Mouse (Mus musculus) liver, embryonic 16.5 days (tissue): ENCODE data around the gene Dis3l2. TPM values are rescaled to one million over a fixed set of nuclear protein-coding genes. Genes with fewer than 3 reads are reported as not detected.

Experiments
- ATAC-seq: fragments of 200-750 bp; cut with Nextera tagmentation; 2 replicates; pipeline ENCODE4 v1.8.0; 2017; ENCODE audit warnings: low read depth, mild to moderate bottlenecking, moderate number of reproducible peaks, moderate library complexity
- H3K27ac ChIP-seq: fragments of 300-500 bp; sonication (generic); 2 replicates; pipeline ENCODE4 v1.5.1; 2014; ENCODE audit warnings: mild to moderate bottlenecking, low read length
- H3K27me3 ChIP-seq: fragments of 300-500 bp; sonication (generic); 2 replicates; pipeline ENCODE4 v1.6.1; 2014; ENCODE audit warnings: low read depth, low read length, mixed read lengths; ENCODE audit not compliant: control insufficient read depth, insufficient read depth
- H3K36me3 ChIP-seq: fragments of 300-500 bp; sonication (generic); 2 replicates; pipeline ENCODE4 v1.6.1; 2014; ENCODE audit warnings: mild to moderate bottlenecking; ENCODE audit not compliant: control insufficient read depth, insufficient read depth
- H3K4me1 ChIP-seq: fragments of 300-500 bp; sonication (generic); 2 replicates; pipeline ENCODE4 v1.6.1; 2014; ENCODE audit warnings: low read depth, low read length, mixed read lengths; ENCODE audit not compliant: control insufficient read depth
- H3K4me2 ChIP-seq: fragments of 300-500 bp; sonication (generic); 2 replicates; pipeline ENCODE4 v1.6.1; 2014; ENCODE audit warnings: low read depth, low read length, mixed read lengths
- H3K4me3 ChIP-seq: fragments of 300-500 bp; sonication (generic); 2 replicates; pipeline ENCODE4 v1.5.1; 2014; ENCODE audit warnings: low read depth, mild to moderate bottlenecking, low read length
- H3K9ac ChIP-seq: fragments of 300-500 bp; sonication (generic); 2 replicates; pipeline ENCODE4 v1.6.1; 2014; ENCODE audit warnings: low read depth, low read length
- H3K9me3 ChIP-seq: fragments of 300-500 bp; sonication (generic); replicated peaks from 2 replicates; pipeline ENCODE4 v1.6.1; 2016; ENCODE audit warnings: low read length; ENCODE audit not compliant: control insufficient read depth
- WGBS: fragments of 180-500 bp; shearing (Covaris S2); extraction: QIAGEN DNeasy Blood & Tissue Kit; methylation state at CpG from one replicate; pipeline ENCODE4 v1.1.7; 2014; ENCODE audit not compliant: insufficient replicate concordance; 5-methylcytosine and 5-hydroxymethylcytosine counted together
- polyA plus RNA-seq: library from polyadenylated mRNA; unstranded; fragments of >200 nt; fragmentation: Nextera tagmentation; extraction: Ambion mirVana; gene quantifications from 2 replicates; pipeline ENCODE4 v1.2.1, GENCODE M21; 2015

Gene Dis3l2
- polyA plus RNA-seq, 1 experiment from 2014 or later = 9.2 TPM

DNA sequence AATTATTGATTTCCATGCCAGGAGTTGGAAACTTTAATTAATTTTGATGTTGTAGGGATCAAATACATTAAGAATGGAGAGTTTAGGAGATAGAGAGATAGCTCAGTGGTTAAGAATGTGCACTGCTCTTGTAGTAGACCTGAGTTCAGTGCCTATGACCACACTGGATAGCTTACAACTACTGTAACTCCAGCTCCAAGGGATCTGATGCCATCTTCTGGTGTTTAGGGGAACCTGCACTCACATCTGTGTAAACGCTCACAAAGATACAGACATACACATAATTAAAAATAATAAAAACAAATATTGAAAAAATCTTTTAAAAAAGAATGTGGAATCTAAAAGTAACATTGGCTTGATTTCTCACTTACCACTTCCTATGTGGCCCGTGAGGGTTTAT lies 211.1 kb downstream of the Dis3l2 start:
- ATAC-seq = no peak

DNA sequence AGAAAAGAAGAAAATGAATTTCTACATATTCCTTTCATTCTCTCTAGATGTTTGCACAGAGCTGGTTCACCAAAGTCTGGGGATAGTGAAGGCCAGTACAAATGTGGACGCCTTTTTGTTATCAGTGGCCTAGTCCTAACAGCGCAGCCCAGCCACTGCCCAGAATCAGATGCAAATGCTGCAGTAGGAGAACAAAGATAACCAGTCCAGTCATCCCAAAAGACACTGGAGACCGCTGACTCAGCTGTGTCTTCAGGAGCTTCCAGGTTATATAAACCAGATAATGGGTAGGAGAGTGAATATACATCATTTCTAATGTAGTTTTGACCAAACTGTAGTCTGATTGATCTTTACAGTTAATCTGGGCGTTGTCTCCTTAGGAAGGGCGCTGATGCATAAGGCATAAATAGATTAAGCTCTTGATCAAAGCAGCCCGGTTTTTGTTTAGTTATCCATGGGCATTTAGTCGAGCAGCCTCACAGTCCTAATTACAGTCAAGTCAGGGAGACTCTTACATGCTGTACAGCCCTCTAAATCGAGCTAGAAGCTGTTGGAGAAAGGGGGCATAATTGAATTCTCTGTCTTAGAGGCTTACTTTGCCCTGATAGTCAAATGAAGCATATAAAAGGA lies 212.9 kb downstream of the Dis3l2 start:
- no peak overlapping the region for H3K9ac ChIP-seq

More for the DNA sequence above, 211.1 kb downstream of the Dis3l2 start:
- no peak overlapping the region for H3K27ac ChIP-seq
- no peak overlapping the region for H3K4me2 ChIP-seq
- no peak overlapping the region for H3K9ac ChIP-seq
- H3K36me3 ChIP-seq = no peaks in the 10 kb centered on the region
- H3K4me1 ChIP-seq = peaks cover 10% of the 10 kb centered on the region
- H3K4me3 ChIP-seq = no peak overlapping the region
- no peaks in the 10 kb centered on the region for H3K9me3 ChIP-seq
- 87% methylated on average over 2 of the region's 2 CpGs for WGBS
- H3K27me3 ChIP-seq = no peaks in the 10 kb centered on the region

DNA sequence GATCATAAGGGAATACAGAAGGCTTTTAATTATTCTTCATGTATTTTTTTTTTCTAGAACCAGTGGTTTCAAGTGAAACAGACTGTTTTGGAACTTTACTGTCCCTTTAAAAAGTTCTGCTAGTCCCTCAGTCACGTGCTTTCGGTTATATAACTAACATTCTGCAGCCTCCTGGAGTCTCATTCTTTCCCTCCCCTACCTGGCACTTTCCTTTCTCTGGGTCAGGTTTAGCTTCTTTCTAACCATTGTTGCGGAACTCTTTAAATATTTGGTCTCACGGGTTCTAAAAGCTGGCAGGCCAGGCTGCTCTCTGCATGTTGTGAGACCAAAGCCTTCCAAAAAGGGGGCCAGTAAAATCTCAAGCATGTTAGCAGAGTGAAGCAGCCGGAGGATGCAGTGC lies 222.2 kb downstream of the Dis3l2 start:
- H3K4me2 ChIP-seq = no peak overlapping the region
- no peak overlapping the region for H3K4me3 ChIP-seq
- no peaks in the 10 kb centered on the region for H3K27me3 ChIP-seq
- no peak overlapping the region for H3K27ac ChIP-seq
- 67% methylated on average over 5 of the region's 5 CpGs for WGBS
- no peaks in the 10 kb centered on the region for H3K9me3 ChIP-seq
- H3K4me1 ChIP-seq = no peaks in the 10 kb centered on the region
- no peak overlapping the region for H3K9ac ChIP-seq
- H3K36me3 ChIP-seq = no peaks in the 10 kb centered on the region
- no peak for ATAC-seq

More for the DNA sequence above, 212.9 kb downstream of the Dis3l2 start:
- 34% methylated on average over 8 of the region's 8 CpGs for WGBS
- ATAC-seq = peak; percentile 97
- Histone ChIP-seq H3K9me3 (no peaks in the 10 kb centered on the region), H3K4me2 (peak overlapping the region; percentile 17), H3K27ac (peak overlapping the region; percentile 62), H3K4me1 (peaks cover 10% of the 10 kb centered on the region), H3K4me3 (no peak overlapping the region), H3K36me3 (no peaks in the 10 kb centered on the region), H3K27me3 (no peaks in the 10 kb centered on the region)

DNA sequence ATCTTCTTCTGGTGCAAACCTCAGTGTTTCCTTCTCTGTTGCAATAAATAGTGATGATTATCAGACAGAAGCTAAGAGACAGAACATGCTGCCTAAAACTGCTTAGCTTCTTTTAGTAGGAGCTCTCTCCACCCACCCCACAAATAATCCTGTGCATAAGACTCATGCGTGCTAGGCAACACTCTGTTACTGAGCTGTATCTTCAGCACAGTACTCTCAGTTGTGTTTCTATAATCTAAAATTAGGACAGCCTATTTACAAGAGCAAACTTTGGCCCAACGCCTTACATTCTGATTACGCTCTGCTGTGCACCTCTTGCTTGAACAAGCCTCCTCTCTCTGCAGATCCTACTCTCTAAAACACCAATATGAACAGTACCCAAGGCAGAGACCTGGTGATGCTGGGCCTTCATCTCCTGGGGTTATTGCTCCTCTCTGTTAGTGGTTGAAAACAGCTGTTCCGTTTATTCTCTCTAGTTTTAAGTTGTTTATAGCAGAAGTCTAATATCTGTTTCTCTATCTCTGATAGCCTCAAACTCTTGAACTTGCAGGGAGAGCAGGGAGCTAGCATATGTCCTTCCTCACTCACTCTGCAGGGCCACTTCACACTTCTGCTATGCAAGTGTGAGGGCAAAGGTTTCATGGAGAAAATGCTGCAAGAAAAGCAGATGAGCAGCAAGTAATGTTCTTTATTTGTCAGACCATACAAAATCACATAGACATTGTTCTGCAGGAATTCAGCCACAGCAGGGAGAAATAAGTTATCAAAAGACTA lies 228.2 kb downstream of the Dis3l2 start:
- WGBS = 80% methylated on average over 4 of the region's 4 CpGs
- no peaks in the 10 kb centered on the region for H3K36me3 ChIP-seq

DNA sequence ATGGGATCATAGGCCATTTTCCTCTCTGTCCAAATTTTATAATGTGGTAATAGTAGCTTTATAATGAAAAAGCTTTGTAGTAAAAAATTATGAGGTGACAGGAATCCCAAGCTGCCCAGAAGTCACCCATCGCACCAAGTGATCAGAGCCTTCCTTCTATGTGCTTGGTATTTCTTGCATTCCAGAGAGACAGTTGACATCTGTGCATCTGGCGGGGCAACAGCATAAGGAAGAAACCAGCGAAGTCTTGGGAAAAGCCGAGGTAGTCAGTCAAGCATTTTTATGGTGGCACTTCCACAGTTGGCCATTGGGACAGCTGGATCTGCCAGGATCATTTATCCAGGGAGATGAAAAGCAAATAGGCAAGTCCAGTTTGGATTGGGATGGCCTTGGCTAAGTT lies 229.2 kb downstream of the Dis3l2 start:
- no peak overlapping the region for H3K9ac ChIP-seq
- H3K9me3 ChIP-seq = no peaks in the 10 kb centered on the region
- H3K27me3 ChIP-seq = no peaks in the 10 kb centered on the region
- ATAC-seq = no peak
- WGBS = 70% methylated on average over 4 of the region's 4 CpGs
- H3K27ac ChIP-seq = no peak overlapping the region
- H3K36me3 ChIP-seq = no peaks in the 10 kb centered on the region
- no peak overlapping the region for H3K4me2 ChIP-seq
- H3K4me1 ChIP-seq = no peaks in the 10 kb centered on the region
- no peak overlapping the region for H3K4me3 ChIP-seq

More for the DNA sequence above, 228.2 kb downstream of the Dis3l2 start:
- no peak for ATAC-seq
- Histone ChIP-seq H3K27ac (no peak overlapping the region), H3K4me3 (no peak overlapping the region), H3K9ac (no peak overlapping the region), H3K4me1 (no peaks in the 10 kb centered on the region), H3K27me3 (no peaks in the 10 kb centered on the region), H3K4me2 (no peak overlapping the region), H3K9me3 (no peaks in the 10 kb centered on the region)

DNA sequence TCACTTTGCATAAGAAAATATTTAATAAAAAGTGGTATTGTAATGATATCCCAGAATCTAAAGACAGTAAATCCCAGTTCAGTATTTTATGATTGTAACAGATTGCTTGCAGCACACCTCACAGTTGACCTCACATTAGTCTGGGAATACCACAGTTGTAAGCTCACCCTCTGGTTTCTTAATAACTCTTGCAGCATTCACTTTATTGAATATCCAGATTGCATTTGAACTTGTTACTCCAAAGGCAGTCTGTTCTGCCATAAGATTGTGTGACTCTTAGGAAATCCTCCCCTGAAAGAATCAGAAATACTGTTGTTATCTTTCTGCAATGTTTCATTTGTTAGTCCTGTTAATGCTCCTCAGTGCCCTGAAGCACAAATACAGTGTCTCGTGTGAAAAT lies 230.0 kb downstream of the Dis3l2 start:
- Histone ChIP-seq H3K4me3 (no peak overlapping the region), H3K36me3 (no peaks in the 10 kb centered on the region), H3K9ac (no peak overlapping the region), H3K27ac (no peak overlapping the region), H3K4me1 (no peaks in the 10 kb centered on the region), H3K4me2 (no peak overlapping the region), H3K9me3 (no peaks in the 10 kb centered on the region), H3K27me3 (no peaks in the 10 kb centered on the region)
- 45% methylated on average over 1 of the region's 1 CpGs for WGBS
- no peak for ATAC-seq

DNA sequence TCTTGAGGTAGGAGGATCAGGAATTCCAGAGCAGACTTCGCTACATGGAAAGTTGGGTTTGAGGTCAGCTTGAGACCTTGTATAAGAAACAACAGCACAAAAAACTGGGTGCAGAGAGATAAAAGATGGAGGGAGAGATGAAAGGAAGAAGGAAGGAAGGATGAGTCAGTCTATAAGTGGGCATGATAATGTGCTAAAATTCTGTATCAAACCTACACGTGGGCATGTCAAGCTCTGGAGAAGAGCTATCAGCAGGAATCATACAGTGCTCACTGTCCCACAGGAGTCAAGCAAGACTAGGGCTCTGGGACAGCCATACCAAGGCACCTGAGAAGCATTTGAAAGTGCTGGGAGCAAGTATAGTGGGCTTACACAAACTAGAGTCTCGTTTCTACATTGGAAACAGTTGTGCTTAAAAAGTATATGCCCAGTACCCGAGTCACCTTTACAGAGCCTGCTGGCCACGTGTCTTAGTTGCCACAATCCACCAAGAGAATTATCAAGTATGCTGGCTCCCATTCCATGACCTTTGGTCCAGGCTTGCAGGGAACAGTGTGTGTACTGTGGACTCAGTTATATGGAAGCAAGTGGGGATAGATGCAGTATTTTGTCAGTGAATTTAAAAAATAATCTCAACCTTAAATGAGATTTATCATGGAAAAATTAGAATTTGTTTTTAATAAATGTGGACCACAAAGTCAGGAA lies 248.0 kb downstream of the Dis3l2 start:
- H3K27me3 ChIP-seq = no peaks in the 10 kb centered on the region
- H3K9ac ChIP-seq = no peak overlapping the region
- peak; percentile 35; the same call in 1 of the 2 replicates for ATAC-seq
- no peaks in the 10 kb centered on the region for H3K9me3 ChIP-seq
- H3K4me1 ChIP-seq = no peaks in the 10 kb centered on the region
- H3K27ac ChIP-seq = no peak overlapping the region
- no peaks in the 10 kb centered on the region for H3K36me3 ChIP-seq
- no peak overlapping the region for H3K4me2 ChIP-seq
- H3K4me3 ChIP-seq = no peak overlapping the region
- WGBS = 48% methylated on average over 5 of the region's 5 CpGs

DNA sequence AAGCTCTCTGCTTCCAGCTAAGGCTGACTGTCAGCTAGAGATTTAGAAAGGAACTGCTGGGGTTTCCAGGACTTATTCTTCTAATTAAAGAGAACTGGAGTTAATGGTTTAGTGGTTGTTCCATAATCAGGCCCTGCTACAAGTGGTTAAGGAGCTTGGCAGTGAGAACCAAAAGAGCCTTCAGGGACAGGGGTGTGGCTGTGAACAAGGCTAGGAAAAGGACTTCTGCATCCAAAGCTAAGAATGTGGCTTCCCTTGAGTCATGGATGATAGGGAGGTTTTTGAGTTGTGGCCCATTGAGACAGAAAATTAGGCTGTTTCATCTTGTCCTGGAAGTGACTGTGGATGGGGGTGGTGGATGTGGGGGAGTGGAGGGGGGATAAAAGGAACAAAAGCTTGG lies 252.2 kb downstream of the Dis3l2 start:
- Histone ChIP-seq H3K9me3 (no peaks in the 10 kb centered on the region), H3K4me1 (no peaks in the 10 kb centered on the region), H3K4me3 (no peak overlapping the region), H3K4me2 (no peak overlapping the region), H3K9ac (no peak overlapping the region), H3K27ac (no peak overlapping the region), H3K27me3 (no peaks in the 10 kb centered on the region), H3K36me3 (no peaks in the 10 kb centered on the region)
- ATAC-seq = no peak
